Mouse (Mus musculus): ENCODE data around the gene Eif2d.

DNA sequence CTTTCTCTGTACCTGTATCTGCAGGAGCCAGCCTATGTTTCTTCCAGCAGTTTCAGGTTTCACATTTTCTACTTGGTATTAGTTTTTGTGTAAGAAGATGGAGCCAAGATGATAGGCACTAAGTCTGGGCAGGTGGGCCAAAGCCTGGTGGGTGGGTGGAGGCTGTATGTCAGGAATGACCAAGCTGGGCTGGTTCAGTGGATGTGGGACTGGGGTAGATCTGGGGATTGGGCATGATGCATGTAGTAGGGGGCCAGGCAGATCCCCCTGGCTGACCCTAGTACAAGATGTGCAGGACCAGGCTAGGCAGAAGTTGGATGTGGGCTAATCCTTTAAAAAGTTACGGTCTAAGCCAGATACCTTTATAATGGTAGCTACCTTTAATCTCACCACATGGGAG is 22.2 kb downstream of the Eif2d start:
- no peak for TF ChIP-seq CTCF (IDR thresholded peaks at IDR 0.05; ENCODE audit: control insufficient read depth, insufficient read depth, insufficient read length)
- TF ChIP-seq CEBPB (IDR thresholded peaks at IDR 0.05; ENCODE audit: low read depth), result no peak
- TF ChIP-seq MAX (IDR thresholded peaks at IDR 0.05), result no peak
- no peak for TF ChIP-seq USF1 (IDR thresholded peaks at IDR 0.05; ENCODE audit: low read depth)
- TF ChIP-seq MYOG (IDR thresholded peaks at IDR 0.05; ENCODE audit: control insufficient read depth, extremely low read depth, insufficient read length), result no peak
- TF ChIP-seq MYOD1 (IDR thresholded peaks at IDR 0.05; ENCODE audit: control insufficient read depth, insufficient read length, low read depth), result no peak
- no peak for TF ChIP-seq FOSL1 (IDR thresholded peaks at IDR 0.05; ENCODE audit: insufficient read depth, low read length, poor library complexity, severe bottlenecking)

Measured in C2C12 (cell line).